Mouse (Mus musculus) gastrocnemius, postnatal 14 days (tissue): ENCODE results near the gene Adarb2. TPM values are rescaled to one million over a fixed set of nuclear protein-coding genes. Genes with fewer than 3 reads are reported as not detected.
A peak's percentile ranks its signal among the peaks of the same experiment; 100 is the strongest.

ENCODE experiments used
- DNase-seq: peaks from one replicate; pipeline ENCODE4 v3.0.0; 2021; ENCODE audit warnings: mixed read lengths
- intact Hi-C: fragments of 180-260 bp; cut with DNase I; formaldehyde crosslinking; loops from one replicate; pipeline ENCODE4 v1.15.1; 2025; ENCODE audit warnings: low total_unique reads
- total RNA-seq, 2 experiments: library from RNA; stranded (reverse); gene quantifications; 2 replicates each; pipeline ENCODE4 v1.2.3; 2021

The Adarb2 gene
- total RNA-seq, 2 experiments from 2014 or later, result 0.06 to 0.07 TPM

DNA sequence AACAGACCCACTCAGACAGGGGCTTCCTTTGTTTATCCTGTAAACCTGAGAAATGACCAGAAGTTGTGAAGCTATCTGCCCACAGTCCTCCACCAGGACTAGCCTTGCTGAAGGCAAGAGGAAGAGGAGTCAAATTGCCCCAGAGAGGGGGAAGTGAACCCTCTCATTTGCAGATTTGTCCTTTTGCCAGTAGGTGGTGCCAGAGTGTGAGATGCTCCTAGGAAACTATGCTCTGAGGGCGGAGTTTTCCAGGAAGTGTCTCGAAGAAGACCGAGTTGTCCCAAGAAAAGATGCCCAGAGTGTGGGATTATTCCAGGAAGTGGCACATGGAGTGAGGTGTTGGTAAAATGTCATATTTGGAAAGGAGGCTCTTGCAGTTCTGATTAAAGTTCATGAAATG lies 541.9 kb downstream of the Adarb2 start:
- intact Hi-C loops, result no loop called here
- no peak for DNase-seq

- intact Hi-C loops, result no loop called here
- no peak for DNase-seq
These were observed 542.9 kb downstream of the Adarb2 start for GRCm38 (mm10) chr13:8745596-8745995.

- no peak for DNase-seq
- intact Hi-C loops, result no loop called here
These were observed 546.8 kb downstream of the Adarb2 start for GRCm38 (mm10) chr13:8749451-8749850.

DNA sequence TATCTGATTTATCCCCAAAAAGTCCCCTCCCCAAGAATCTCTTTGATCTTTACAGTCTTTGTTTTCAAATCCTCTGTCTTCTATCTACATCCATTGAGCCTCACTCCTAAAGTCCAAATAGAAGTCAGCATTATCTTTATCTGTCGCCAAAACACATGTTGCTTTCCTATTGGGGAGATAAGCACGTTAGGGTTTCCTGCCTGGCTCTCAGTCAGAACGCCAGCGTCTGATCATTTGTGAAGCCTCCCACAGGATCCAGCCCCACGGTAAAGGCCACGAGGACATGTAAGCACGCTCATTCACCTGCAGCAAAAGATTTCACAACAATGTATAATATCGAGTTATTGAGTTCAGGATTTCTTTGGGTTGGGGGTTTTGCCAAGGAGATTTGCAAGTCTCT lies 558.3 kb downstream of the Adarb2 start:
- intact Hi-C loops, result no loop called here
- no peak for DNase-seq

- intact Hi-C loops, result no loop called here
- DNase-seq, result no peak
These were observed 567.1 kb downstream of the Adarb2 start for GRCm38 (mm10) chr13:8769654-8770227.

- intact Hi-C loops, result no loop called here
These were observed 568.0 kb downstream of the Adarb2 start for GRCm38 (mm10) chr13:8770616-8771015.

DNA sequence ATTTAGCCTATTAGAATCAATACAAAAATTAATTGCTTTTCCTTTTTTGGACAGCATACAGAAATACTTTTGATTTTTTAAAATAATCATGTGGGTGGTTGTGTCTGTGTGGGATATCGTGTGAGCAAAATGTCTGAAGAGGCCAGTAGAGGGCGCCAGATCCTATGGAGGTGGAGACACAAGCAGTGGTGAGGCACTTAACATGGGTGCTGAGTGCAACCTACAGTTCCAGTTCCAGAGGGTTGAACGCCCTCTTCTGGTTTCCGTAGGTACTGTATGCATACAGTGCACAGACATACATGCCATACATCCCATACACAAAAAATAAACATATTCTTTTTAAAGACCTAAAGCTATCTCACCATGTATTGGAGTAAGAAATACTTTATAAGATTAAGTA lies 577.8 kb downstream of the Adarb2 start:
- intact Hi-C loops, result no loop called here
- DNase-seq, result peak; percentile 15

More at GRCm38 (mm10) chr13:8770616-8771015, 568.0 kb downstream of the Adarb2 start:
- DNase-seq, result no peak

- intact Hi-C loops, result no loop called here
- no peak for DNase-seq
These were observed 580.0 kb downstream of the Adarb2 start for GRCm38 (mm10) chr13:8782636-8783035.

DNA sequence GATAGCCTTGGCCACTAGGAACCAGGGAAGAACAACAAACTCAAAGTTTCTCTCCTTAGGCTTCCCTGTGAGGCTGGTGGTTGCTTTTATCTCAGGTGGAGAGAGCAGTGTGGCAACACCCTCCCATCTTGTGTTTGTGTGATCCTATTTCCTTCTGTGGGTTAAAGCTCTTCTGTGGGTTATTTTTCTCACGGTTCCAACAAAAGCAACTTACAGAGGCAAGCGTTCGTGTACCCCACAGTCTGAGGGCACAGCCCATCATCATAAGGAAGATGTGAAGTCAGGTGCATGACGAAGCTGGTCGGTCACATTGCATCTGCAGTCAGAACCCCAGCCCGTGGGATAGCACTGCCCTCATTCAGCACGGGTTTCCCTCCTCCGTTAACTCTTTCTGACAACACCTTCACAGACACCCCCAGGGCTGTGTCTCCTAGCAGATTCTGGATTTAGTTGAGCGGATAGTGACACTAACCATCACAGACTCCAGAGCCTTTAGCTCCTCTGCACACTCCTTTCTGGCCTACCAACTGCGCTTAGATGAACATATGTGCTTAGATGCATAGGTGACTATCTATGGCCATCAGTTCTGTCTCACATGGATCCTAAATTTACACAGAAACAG lies 581.1 kb downstream of the Adarb2 start:
- intact Hi-C loops, result no loop called here
- DNase-seq, result no peak

DNA sequence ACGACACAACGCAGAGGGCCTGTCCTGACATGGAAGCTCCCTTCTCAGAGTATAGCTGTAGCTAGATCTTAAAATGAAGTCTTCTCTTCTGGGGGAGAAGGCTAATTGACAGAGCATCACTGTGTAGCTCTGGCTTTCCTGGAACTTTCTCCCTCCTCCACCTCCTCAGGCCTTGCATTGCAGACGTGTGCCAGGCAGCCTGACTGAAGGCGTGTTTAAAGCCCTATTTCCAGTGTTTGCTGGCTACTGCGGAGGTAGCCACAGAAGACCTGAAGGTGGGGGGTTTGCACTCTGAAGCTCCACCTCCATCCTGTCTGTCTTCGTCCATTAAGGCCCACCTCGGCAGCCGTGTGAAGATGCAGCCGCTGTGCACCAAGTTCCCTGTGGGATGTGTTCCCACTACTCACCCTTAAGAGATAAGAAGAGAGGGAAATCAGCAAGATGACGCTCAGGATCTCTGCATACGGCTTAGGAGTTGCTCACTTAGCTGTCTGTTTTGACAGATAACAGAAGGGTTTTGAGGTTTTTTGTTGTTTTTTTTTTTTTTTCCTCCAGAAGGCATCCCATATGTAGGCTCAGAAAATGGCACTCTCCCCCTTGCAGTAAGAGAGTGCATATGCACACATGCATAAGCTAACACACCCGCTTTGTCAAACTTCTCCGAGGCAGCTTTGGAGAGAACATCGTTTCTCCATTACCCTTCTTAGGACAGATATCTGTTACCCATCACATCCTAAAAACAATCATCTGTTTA lies 581.8 kb downstream of the Adarb2 start:
- DNase-seq, result no peak
- intact Hi-C loops, result no loop called here

GRCm38 (mm10) chr13:8785185-8785584 lies 582.5 kb downstream of the Adarb2 start:
- DNase-seq, result no peak
- intact Hi-C loops, result no loop called here

- DNase-seq, result no peak
- intact Hi-C loops, result no loop called here
These were observed 590.6 kb downstream of the Adarb2 start for GRCm38 (mm10) chr13:8793217-8793616.

DNA sequence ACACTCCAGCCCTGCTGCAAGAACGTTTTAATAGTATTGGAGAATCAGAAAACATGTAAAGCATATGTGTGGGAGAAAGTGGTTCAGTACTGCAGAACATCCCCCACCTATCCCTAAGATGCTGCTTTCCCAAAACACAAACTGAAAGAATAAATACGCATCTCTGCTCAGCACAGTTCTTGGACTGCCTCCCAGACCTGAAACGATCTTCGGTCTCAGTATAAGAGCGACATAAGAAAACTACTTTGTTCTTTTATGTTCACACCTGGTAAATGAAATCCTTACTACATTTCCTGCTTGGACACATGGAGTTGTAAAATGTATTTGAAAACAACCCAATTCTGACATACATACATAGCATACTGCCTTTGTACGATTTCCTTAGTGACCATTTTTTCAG lies 597.9 kb downstream of the Adarb2 start:
- DNase-seq, result no peak
- intact Hi-C loops, result no loop called here

DNA sequence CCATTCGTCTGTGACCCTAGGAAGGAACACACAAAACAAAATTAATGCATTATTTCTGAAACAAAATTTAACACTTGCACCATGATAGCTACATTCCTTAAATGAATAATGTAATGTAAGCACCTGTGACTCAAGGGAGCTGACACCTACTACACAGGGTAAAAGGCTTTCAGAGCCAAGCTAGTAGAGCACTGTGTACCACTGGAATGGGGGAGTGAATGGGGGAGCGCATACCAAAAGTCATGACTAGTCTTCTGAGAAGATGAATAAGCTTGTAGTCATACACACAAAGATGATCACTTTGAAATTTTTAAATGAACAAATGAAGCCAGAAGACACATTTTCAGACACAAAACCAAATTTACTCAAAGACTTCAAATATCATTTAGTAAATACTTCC lies 603.3 kb downstream of the Adarb2 start:
- DNase-seq, result no peak
- intact Hi-C loops, result no loop called here
